Mouse (Mus musculus): Measurements from ENCODE around the gene Cryzl2. TPM values are rescaled to one million over a fixed set of nuclear protein-coding genes. Genes with fewer than 3 reads are reported as not detected.

The Cryzl2 gene
- polyA plus RNA-seq, 1 experiment = 13.8 TPM

DNA sequence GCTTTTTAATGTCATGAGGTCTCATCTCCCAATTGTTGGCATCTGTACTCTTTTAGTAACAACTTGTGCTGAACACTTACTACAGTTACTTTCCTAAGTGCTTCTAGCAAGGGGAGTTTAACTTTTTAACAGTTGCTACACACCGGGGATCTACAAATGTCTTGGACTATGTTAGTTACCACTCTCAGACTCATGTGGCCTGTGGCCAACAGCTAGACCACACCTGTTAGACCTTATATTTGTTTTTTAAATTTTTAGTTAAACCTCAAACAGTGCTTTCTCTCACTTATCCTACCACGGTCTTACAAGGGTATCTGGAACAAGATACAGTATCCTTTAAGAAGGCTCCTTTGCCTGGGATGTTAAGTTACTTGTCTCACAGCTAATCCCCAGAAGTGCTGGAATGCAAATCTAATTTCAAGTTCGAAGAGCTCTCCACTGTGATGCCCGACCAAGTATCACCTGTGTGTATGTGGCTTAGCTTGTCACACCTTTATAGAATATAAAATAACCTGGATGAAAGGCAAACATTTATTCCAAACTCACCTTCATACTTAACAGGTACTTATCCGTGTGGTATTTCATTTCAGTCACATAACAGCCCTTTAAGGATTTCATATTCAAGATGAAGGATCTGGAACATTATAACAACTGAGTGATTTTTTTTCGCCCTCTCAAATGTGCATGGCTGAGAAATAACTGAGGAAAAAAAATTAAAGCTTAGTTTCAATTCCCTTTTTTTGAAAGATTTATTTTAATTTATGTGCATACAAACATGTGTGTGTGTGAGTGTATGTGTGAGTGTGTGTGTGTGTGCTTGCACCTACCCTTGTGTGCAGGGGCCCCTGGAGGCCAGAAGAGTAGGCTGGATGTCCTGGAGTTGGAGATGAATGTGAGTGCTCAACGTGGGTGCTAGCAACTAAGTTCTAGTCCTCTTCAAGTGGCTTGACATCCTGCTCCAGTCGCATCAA lies 58.7 kb downstream of the Cryzl2 start:
- Histone ChIP-seq H3K4me3 (ENCODE audit: insufficient read depth, low read length) (no peak overlapping the region), H3K4me1 (ENCODE audit: control insufficient read depth, insufficient read depth, low read length) (peaks cover 9% of the 10 kb centered on the region), H3K27ac (ENCODE audit: insufficient read depth, low read length) (no peak overlapping the region)
- no peak for TF ChIP-seq POLR2A (IDR thresholded peaks at IDR 0.05; ENCODE audit: extremely low read depth, insufficient read depth, low read length)
- no peak for TF ChIP-seq CTCF (IDR thresholded peaks at IDR 0.05; ENCODE audit: extremely low read depth, insufficient read depth, low read length)

DNA sequence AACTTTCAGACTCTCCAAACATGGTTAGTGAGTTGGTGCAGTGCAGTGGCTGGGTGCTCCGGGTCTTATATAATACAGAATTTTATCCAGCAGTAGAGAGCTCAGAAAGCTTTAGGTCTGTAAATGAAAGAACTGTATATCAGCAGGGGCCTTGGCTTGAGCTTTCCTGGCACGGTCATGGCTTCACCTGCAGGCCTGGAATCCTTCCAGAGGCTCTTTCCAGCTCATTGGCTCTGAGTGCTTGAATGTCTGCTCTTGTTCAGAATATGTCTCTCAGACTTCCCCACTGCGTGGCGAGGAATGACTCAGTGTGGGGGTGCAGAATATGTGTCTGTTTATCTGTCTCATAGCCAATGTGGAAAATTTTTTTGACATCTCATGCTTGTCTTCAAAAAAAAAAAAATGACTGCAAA lies 59.7 kb downstream of the Cryzl2 start:
- TF ChIP-seq CTCF (IDR thresholded peaks at IDR 0.05; ENCODE audit: extremely low read depth, insufficient read depth, low read length) (no peak), POLR2A (IDR thresholded peaks at IDR 0.05; ENCODE audit: extremely low read depth, insufficient read depth, low read length) (no peak)
- no peak overlapping the region for H3K4me3 ChIP-seq (ENCODE audit: insufficient read depth, low read length)
- H3K27ac ChIP-seq (ENCODE audit: insufficient read depth, low read length) = no peak overlapping the region
- peaks cover 7% of the 10 kb centered on the region for H3K4me1 ChIP-seq (ENCODE audit: control insufficient read depth, insufficient read depth, low read length)

DNA sequence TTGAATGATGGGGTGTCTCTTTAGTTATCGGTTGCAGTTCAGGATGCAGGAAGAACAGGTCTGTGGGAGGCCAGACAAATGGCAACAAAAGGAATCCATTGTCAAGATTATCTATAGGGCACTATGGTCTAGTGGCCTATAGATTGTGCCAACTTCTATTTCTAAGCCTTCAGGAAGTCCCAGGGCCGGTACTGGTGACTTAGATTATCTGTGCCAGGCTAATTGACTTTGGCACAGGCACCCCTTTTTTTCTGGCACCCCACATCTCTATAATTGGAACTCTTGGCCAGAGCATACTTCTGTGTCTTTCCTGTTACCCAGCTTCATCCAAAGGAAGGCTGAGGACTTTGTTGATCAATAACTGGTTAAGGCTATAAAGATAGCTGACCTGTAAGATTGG lies 61.0 kb downstream of the Cryzl2 start:
- H3K4me1 ChIP-seq (ENCODE audit: control insufficient read depth, insufficient read depth, low read length) = peaks cover 7% of the 10 kb centered on the region
- no peak for TF ChIP-seq POLR2A (IDR thresholded peaks at IDR 0.05; ENCODE audit: extremely low read depth, insufficient read depth, low read length)
- no peak for TF ChIP-seq CTCF (IDR thresholded peaks at IDR 0.05; ENCODE audit: extremely low read depth, insufficient read depth, low read length)
- H3K27ac ChIP-seq (ENCODE audit: insufficient read depth, low read length) = 0 out of 2 replicates have a peak overlapping the region, but pooled peaks have one; percentile 95
- no peak overlapping the region for H3K4me3 ChIP-seq (ENCODE audit: insufficient read depth, low read length)

DNA sequence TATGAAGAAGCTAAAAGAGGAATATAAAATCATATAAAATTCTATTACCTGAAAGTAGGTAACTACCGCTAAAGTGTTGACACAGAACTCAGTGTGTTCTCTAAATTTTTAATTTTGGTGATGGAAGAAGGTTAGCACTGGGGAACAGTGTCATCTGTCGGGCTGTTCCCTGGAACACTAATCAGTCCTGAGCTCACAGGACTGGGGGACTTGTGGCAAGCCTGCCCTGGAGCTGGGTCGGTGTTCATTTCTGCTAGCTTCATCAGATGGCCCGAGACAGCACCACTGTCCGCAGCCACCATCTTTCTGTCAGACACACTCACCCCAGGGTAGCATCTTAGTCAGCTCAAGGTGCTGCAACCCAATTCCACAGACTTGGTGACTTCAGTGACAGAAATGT lies 63.9 kb downstream of the Cryzl2 start:
- TF ChIP-seq CTCF (IDR thresholded peaks at IDR 0.05; ENCODE audit: extremely low read depth, insufficient read depth, low read length) = no peak
- no peak for TF ChIP-seq POLR2A (IDR thresholded peaks at IDR 0.05; ENCODE audit: extremely low read depth, insufficient read depth, low read length)
- no peak overlapping the region for H3K27ac ChIP-seq (ENCODE audit: insufficient read depth, low read length)

DNA sequence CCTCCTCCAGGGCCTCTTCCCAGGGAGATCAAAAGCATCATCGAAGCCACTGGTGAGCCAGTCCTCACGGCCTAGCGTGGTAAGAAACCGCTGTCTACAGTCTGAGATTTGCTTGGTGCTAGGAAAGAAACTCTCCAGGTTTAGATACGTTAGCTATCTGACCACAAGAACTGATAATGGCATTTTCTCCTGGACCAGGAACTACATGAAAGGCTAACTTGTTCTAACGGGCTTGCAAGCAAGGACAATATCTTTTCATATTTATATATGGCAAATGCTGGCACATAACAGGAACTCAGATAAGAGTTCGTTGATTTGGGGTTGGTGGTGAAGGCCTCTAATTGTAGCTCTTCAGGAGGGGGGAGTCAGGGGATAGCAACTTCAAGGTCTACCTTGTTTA lies 66.4 kb downstream of the Cryzl2 start:
- Histone ChIP-seq H3K27ac (ENCODE audit: insufficient read depth, low read length) (no peak overlapping the region), H3K4me3 (ENCODE audit: insufficient read depth, low read length) (no peak overlapping the region)
- TF ChIP-seq POLR2A (IDR thresholded peaks at IDR 0.05; ENCODE audit: extremely low read depth, insufficient read depth, low read length) (no peak), CTCF (IDR thresholded peaks at IDR 0.05; ENCODE audit: extremely low read depth, insufficient read depth, low read length) (no peak)

More for the DNA sequence above, 63.9 kb downstream of the Cryzl2 start:
- Histone ChIP-seq H3K4me3 (ENCODE audit: insufficient read depth, low read length) (no peak overlapping the region), H3K4me1 (ENCODE audit: control insufficient read depth, insufficient read depth, low read length) (peaks cover 7% of the 10 kb centered on the region)

DNA sequence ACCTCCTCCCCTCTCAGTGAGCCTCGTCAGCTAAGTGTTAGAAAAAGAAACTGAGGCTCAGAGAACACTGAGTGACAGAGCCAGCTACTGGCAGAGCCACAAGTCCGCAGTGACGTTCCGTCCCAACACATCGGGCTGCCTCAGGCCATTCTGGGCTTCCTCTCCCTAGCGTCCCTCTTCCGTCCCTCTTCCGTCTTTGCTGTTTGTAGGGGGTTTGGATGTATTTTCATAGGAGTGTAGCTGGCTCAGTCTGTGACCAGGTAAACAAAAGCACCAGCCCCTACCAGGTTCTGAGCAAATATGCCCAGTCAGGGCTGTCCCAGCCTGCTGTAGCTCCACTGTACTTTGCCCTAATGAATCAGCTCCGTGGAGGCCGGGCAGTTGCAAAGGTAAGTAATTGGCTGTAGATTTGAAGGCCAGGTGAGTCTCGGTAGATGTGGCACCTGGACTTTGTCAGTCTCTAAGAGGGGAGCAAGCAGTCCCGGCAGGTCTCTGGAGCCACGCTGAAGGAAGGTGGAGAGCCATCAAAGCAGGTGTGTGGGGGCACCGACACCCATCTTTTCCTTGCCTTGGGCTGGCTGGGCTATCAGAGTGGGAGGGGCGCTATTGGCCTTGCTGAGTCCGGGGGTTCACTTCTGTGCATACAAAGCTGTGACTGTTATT lies 67.4 kb downstream of the Cryzl2 start:
- TF ChIP-seq CTCF (IDR thresholded peaks at IDR 0.05; ENCODE audit: extremely low read depth, insufficient read depth, low read length) (no peak), POLR2A (IDR thresholded peaks at IDR 0.05; ENCODE audit: extremely low read depth, insufficient read depth, low read length) (no peak)
- no peaks in the 10 kb centered on the region for H3K4me1 ChIP-seq (ENCODE audit: control insufficient read depth, insufficient read depth, low read length)
- no peak overlapping the region for H3K27ac ChIP-seq (ENCODE audit: insufficient read depth, low read length)
- no peak overlapping the region for H3K4me3 ChIP-seq (ENCODE audit: insufficient read depth, low read length)

More for the DNA sequence above, 66.4 kb downstream of the Cryzl2 start:
- H3K4me1 ChIP-seq (ENCODE audit: control insufficient read depth, insufficient read depth, low read length) = no peaks in the 10 kb centered on the region

DNA sequence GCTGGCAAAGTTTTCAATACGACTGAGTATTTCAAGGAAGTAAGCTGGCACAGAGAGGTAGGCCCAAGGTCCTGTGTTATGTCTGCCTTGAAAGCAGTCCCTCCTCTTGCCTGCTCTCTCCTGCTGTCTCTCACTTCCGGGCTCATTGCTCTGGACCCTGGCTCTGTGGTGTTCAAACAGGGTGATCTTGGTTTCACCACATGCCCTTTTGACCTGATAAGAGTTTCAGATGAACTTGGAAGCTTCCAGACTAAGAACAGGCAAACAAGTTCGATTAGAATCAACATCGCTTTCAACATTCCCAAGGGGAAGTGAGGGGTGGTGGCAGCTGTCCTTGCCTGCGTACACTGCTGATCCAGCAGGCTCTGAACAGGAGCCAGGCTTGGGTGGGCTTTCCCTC lies 68.2 kb downstream of the Cryzl2 start:
- H3K4me1 ChIP-seq (ENCODE audit: control insufficient read depth, insufficient read depth, low read length) = no peaks in the 10 kb centered on the region
- no peak for TF ChIP-seq POLR2A (IDR thresholded peaks at IDR 0.05; ENCODE audit: extremely low read depth, insufficient read depth, low read length)
- no peak for TF ChIP-seq CTCF (IDR thresholded peaks at IDR 0.05; ENCODE audit: extremely low read depth, insufficient read depth, low read length)
- H3K27ac ChIP-seq (ENCODE audit: insufficient read depth, low read length) = no peak overlapping the region
- no peak overlapping the region for H3K4me3 ChIP-seq (ENCODE audit: insufficient read depth, low read length)

DNA sequence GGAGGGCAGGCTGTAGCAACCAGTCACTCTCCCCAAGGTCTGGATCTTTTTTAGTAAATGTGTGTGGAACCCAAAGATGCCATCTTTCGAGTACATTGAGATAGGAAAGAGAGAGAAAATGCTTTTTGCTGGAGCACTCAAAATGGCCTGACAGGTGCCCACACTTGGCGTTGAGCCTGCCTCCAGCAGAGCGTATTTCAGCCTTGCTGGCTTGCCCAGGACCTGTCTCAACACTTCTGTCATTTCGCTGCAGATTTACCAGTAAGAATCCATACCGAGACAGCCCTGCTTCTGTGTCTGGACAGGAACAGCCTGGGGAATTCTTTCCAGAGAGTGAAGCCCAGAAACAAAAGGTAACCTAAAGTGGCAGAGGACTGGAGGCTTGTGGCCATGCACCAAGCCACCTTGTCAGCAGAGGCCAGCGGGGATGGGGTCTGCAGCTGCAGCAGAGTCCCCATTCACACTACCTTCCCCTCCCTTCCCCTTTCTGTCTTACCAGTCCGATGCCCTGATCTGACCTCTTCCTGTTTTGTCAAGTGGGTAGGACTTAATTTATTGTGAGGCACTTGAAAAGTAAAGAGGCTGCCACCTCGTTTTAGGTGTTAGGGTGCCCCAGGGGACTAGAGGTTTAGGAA lies 74.6 kb downstream of the Cryzl2 start:
- TF ChIP-seq POLR2A (IDR thresholded peaks at IDR 0.05; ENCODE audit: extremely low read depth, insufficient read depth, low read length) (no peak), CTCF (IDR thresholded peaks at IDR 0.05; ENCODE audit: extremely low read depth, insufficient read depth, low read length) (no peak)
- Histone ChIP-seq H3K4me1 (ENCODE audit: control insufficient read depth, insufficient read depth, low read length) (no peaks in the 10 kb centered on the region; the same call in 1 of the 2 replicates), H3K27ac (ENCODE audit: insufficient read depth, low read length) (no peak overlapping the region), H3K4me3 (ENCODE audit: insufficient read depth, low read length) (no peak overlapping the region)

DNA sequence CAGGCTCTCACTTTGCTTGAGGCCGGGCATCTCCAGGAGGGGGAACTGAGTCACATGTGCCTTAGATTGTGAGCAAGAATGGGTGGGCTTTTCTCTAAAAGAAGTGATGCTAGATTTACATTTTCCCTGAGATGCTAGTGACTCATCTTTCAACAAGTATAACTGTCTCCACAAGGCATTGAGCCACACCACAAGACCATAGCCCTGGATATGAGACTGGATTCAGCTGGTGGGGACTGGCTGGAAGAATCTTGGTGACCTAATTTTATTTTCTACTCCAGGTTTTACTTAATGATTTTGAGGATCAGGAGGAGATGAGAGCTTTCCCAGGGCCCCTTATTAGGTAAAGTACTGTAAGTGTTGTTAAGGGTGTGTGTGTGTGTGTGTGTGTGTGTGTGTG lies 77.2 kb downstream of the Cryzl2 start:
- TF ChIP-seq POLR2A (IDR thresholded peaks at IDR 0.05; ENCODE audit: extremely low read depth, insufficient read depth, low read length) = no peak
- no peak for TF ChIP-seq CTCF (IDR thresholded peaks at IDR 0.05; ENCODE audit: extremely low read depth, insufficient read depth, low read length)
- H3K4me1 ChIP-seq (ENCODE audit: control insufficient read depth, insufficient read depth, low read length) = no peaks in the 10 kb centered on the region; the same call in 1 of the 2 replicates
- no peak overlapping the region for H3K4me3 ChIP-seq (ENCODE audit: insufficient read depth, low read length)
- H3K27ac ChIP-seq (ENCODE audit: insufficient read depth, low read length) = no peak overlapping the region

Data from cortical plate, adult 2 months (tissue).